Mouse (Mus musculus) urinary bladder, adult 18-20 months (tissue): ENCODE results near the gene Bloc1s5.

Source experiments
- DNase-seq, 2 experiments: peaks; one replicate each; pipeline ENCODE4 v3.0.0; 2022; ENCODE audit warnings: low spot score in 2 of 2, mixed read lengths in 2 of 2

Gene Bloc1s5

GRCm38 (mm10) chr13:38565245-38565644, 69.7 kb downstream of the Bloc1s5 start:
- no peak for DNase-seq

GRCm38 (mm10) chr13:38554611-38555010, 80.3 kb downstream of the Bloc1s5 start:
- no peak for DNase-seq

- DNase-seq, result no peak
Observed at GRCm38 (mm10) chr13:38554210-38554609, 80.7 kb downstream of the Bloc1s5 start.

- no peak for DNase-seq
Observed at GRCm38 (mm10) chr13:38548681-38549080, 86.2 kb downstream of the Bloc1s5 start.

GRCm38 (mm10) chr13:38547717-38548116, 87.2 kb downstream of the Bloc1s5 start:
- DNase-seq, result no peak

- DNase-seq, result no peak
Observed at GRCm38 (mm10) chr13:38546754-38547153, 88.2 kb downstream of the Bloc1s5 start.

GRCm38 (mm10) chr13:38545460-38545859, 89.4 kb downstream of the Bloc1s5 start:
- no peak for DNase-seq

- DNase-seq, result no peak
Observed at GRCm38 (mm10) chr13:38544769-38545445, 90.0 kb downstream of the Bloc1s5 start.

- DNase-seq, result no peak
Observed at GRCm38 (mm10) chr13:38543455-38544125, 91.3 kb downstream of the Bloc1s5 start.
